Mouse (Mus musculus) heart, embryonic 16.5 days (tissue): ENCODE results near the gene Gm6871. TPM values are rescaled to one million over a fixed set of nuclear protein-coding genes. Genes with fewer than 3 reads are reported as not detected.
A peak's percentile ranks its signal among the peaks of the same experiment; 100 is the strongest.
"Not testable (repeated sequence)": the region's sequence is repeated elsewhere in the genome, so short reads cannot be mapped to it uniquely, and the experiment has no call there.

Experiments used
- ATAC-seq: fragments of 200-750 bp; cut with Nextera tagmentation; replicated peaks from 2 replicates; pipeline ENCODE4 v1.8.0; 2017; ENCODE audit warnings: moderate number of reproducible peaks; ENCODE audit not compliant: insufficient read depth, low FRiP score; ENCODE audit errors: extremely low read depth
- H3K27ac ChIP-seq: fragments of 300-500 bp; sonication (generic); 2 replicates; pipeline ENCODE4 v1.5.1; 2014; ENCODE audit warnings: mild to moderate bottlenecking, low read length, control low read depth, moderate library complexity
- H3K27me3 ChIP-seq: fragments of 300-500 bp; sonication (generic); 2 replicates; pipeline ENCODE4 v1.6.1; 2014; ENCODE audit warnings: low read length, mixed read lengths; ENCODE audit not compliant: control insufficient read depth, insufficient read depth
- H3K36me3 ChIP-seq: fragments of 300-500 bp; sonication (generic); 2 replicates; pipeline ENCODE4 v1.6.1; 2014; ENCODE audit not compliant: control insufficient read depth, insufficient read depth
- H3K4me1 ChIP-seq: fragments of 300-500 bp; sonication (generic); 2 replicates; pipeline ENCODE4 v1.6.1; 2014; ENCODE audit warnings: low read length, mixed read lengths; ENCODE audit not compliant: control insufficient read depth, insufficient read depth
- H3K4me2 ChIP-seq: fragments of 300-500 bp; sonication (generic); 2 replicates; pipeline ENCODE4 v1.6.1; 2014; ENCODE audit warnings: low read depth, mild to moderate bottlenecking, control low read depth, low read length
- H3K4me3 ChIP-seq: fragments of 300-500 bp; sonication (generic); 2 replicates; pipeline ENCODE4 v1.5.1; 2014; ENCODE audit warnings: mild to moderate bottlenecking, control low read depth, low read length
- H3K9ac ChIP-seq: fragments of 300-500 bp; sonication (generic); 2 replicates; pipeline ENCODE4 v1.6.1; 2014; ENCODE audit warnings: low read length, control low read depth
- H3K9me3 ChIP-seq: fragments of 300-500 bp; sonication (generic); replicated peaks from 2 replicates; pipeline ENCODE4 v1.6.1; 2016; ENCODE audit warnings: low read length; ENCODE audit not compliant: control insufficient read depth
- WGBS: fragments of 180-500 bp; shearing (Covaris S2); extraction: QIAGEN DNeasy Blood & Tissue Kit; methylation state at CpG from one replicate; pipeline ENCODE4 v1.1.7; 2014; 5-methylcytosine and 5-hydroxymethylcytosine counted together
- polyA plus RNA-seq: library from polyadenylated mRNA; unstranded; fragments of >200 nt; fragmentation: Nextera tagmentation; extraction: Ambion mirVana; gene quantifications from 2 replicates; pipeline ENCODE4 v1.2.1, GENCODE M21; 2015

The Gm6871 gene
- polyA plus RNA-seq, 1 experiment from 2014 or later: not detected

- Histone ChIP-seq H3K9me3 (peaks cover 14% of the 10 kb centered on the region), H3K9ac (no peak overlapping the region), H3K4me1 (no peaks in the 10 kb centered on the region), H3K27me3 (no peaks in the 10 kb centered on the region), H3K4me2 (no peak overlapping the region), H3K4me3 (no peak overlapping the region), H3K27ac (no peak overlapping the region), H3K36me3 (no peaks in the 10 kb centered on the region)
- 62% methylated on average over 8 of the region's 8 CpGs for WGBS
- no peak for ATAC-seq
Observed at GRCm38 (mm10) chr7:41560681-41561080, 12.8 kb downstream of the Gm6871 start.

- H3K9me3 ChIP-seq: peaks cover 6% of the 10 kb centered on the region; the same call in 1 of the 2 replicates
- no peaks in the 10 kb centered on the region for H3K36me3 ChIP-seq
- ATAC-seq: no peak
- H3K4me2 ChIP-seq: no peak overlapping the region
- H3K27ac ChIP-seq: no peak overlapping the region
- no peaks in the 10 kb centered on the region for H3K27me3 ChIP-seq
- no peak overlapping the region for H3K9ac ChIP-seq
- WGBS: 87% methylated on average over 3 of the region's 3 CpGs
- H3K4me3 ChIP-seq: no peak overlapping the region
- H3K4me1 ChIP-seq: no peaks in the 10 kb centered on the region
Observed at GRCm38 (mm10) chr7:41512672-41513071, 60.8 kb downstream of the Gm6871 start.

GRCm38 (mm10) chr7:41512207-41512606 lies 61.3 kb downstream of the Gm6871 start:
- ATAC-seq: no peak
- H3K27ac ChIP-seq: no peak overlapping the region
- no peaks in the 10 kb centered on the region for H3K36me3 ChIP-seq
- H3K9ac ChIP-seq: no peak overlapping the region
- no peak overlapping the region for H3K4me2 ChIP-seq
- H3K27me3 ChIP-seq: no peaks in the 10 kb centered on the region
- no peaks in the 10 kb centered on the region for H3K4me1 ChIP-seq
- no peak overlapping the region for H3K4me3 ChIP-seq
- WGBS: 15% methylated on average over 1 of the region's 1 CpGs
- peaks cover 6% of the 10 kb centered on the region; the same call in 1 of the 2 replicates for H3K9me3 ChIP-seq

GRCm38 (mm10) chr7:41502402-41502801 lies 71.1 kb downstream of the Gm6871 start:
- Histone ChIP-seq H3K9me3 (no peaks in the 10 kb centered on the region), H3K4me2 (no peak overlapping the region), H3K4me3 (no peak overlapping the region), H3K4me1 (no peaks in the 10 kb centered on the region), H3K27ac (no peak overlapping the region), H3K9ac (no peak overlapping the region), H3K27me3 (no peaks in the 10 kb centered on the region), H3K36me3 (no peaks in the 10 kb centered on the region)
- 33% methylated on average over 1 of the region's 1 CpGs for WGBS
- ATAC-seq: no peak

GRCm38 (mm10) chr7:41500151-41500934 lies 73.1 kb downstream of the Gm6871 start:
- Histone ChIP-seq H3K4me1 (no peaks in the 10 kb centered on the region), H3K9ac (peak overlapping the region; percentile 80), H3K27ac (no peak overlapping the region), H3K9me3 (no peaks in the 10 kb centered on the region), H3K27me3 (no peaks in the 10 kb centered on the region), H3K4me2 (peak overlapping the region; percentile 93), H3K36me3 (no peaks in the 10 kb centered on the region), H3K4me3 (peak overlapping the region; percentile 73)
- no peak for ATAC-seq
- 17% methylated on average over 22 of the region's 22 CpGs for WGBS

GRCm38 (mm10) chr7:41499389-41500049 lies 73.9 kb downstream of the Gm6871 start, which contains the start of the genes Gm20449 and AW146154:
Gene Gm20449, minus strand, starts transcription at chr7:41499417.
Gene AW146154, minus strand, starts transcription at chr7:41499890.
- Histone ChIP-seq H3K9ac (peak within 1 kb of the TSS; percentile 80), H3K36me3 (no peaks in the 10 kb centered on the region), H3K4me1 (no peaks in the 10 kb centered on the region), H3K9me3 (no peaks in the 10 kb centered on the region), H3K4me2 (peak within 1 kb of the TSS; percentile 93), H3K4me3 (peak within 1 kb of the TSS; percentile 73), H3K27ac (peak within 1 kb of the TSS; percentile 74), H3K27me3 (no peaks in the 10 kb centered on the region)
- peak; percentile 98 for ATAC-seq
- WGBS: under 1% methylated on average over 18 of the region's 18 CpGs

GRCm38 (mm10) chr7:41499018-41499388 lies 74.5 kb downstream of the Gm6871 start:
- peak overlapping the region; percentile 74; the same call in 1 of the 2 replicates for H3K27ac ChIP-seq

GRCm38 (mm10) chr7:41498464-41498863 lies 75.0 kb downstream of the Gm6871 start:
- not testable (repeated sequence) for ATAC-seq, H3K27ac ChIP-seq, H3K36me3 ChIP-seq, H3K27me3 ChIP-seq, H3K9me3 ChIP-seq, H3K4me1 ChIP-seq
- peak overlapping the region; percentile 93 for H3K4me2 ChIP-seq
- 59% methylated on average over 3 of the region's 4 CpGs for WGBS
- peak overlapping the region; percentile 80 for H3K9ac ChIP-seq
- H3K4me3 ChIP-seq: peak overlapping the region; percentile 73; the same call in 1 of the 2 replicates

More at GRCm38 (mm10) chr7:41499018-41499388, 74.5 kb downstream of the Gm6871 start:
- Histone ChIP-seq H3K4me2 (peak overlapping the region; percentile 93), H3K9ac (peak overlapping the region; percentile 80), H3K4me3 (peak overlapping the region; percentile 73)
- not testable (repeated sequence) for H3K36me3 ChIP-seq, H3K4me1 ChIP-seq, H3K9me3 ChIP-seq, H3K27me3 ChIP-seq
- 2% methylated on average over 6 of the region's 6 CpGs for WGBS
- peak; percentile 53; the same call in 1 of the 2 replicates for ATAC-seq

GRCm38 (mm10) chr7:41497871-41498270 lies 75.6 kb downstream of the Gm6871 start:
- no peak overlapping the region for H3K4me2 ChIP-seq
- H3K9me3 ChIP-seq: peaks cover 2% of the 10 kb centered on the region; the same call in 1 of the 2 replicates
- H3K36me3 ChIP-seq: no peaks in the 10 kb centered on the region
- no peaks in the 10 kb centered on the region for H3K4me1 ChIP-seq
- H3K27me3 ChIP-seq: no peaks in the 10 kb centered on the region
- 98% methylated on average over 2 of the region's 2 CpGs for WGBS
- no peak overlapping the region for H3K9ac ChIP-seq
- no peak overlapping the region for H3K27ac ChIP-seq
- ATAC-seq: no peak
- H3K4me3 ChIP-seq: no peak overlapping the region
